Mouse (Mus musculus) kidney, adult 2 months (tissue): Measurements from ENCODE around the gene Npy. TPM values are rescaled to one million over a fixed set of nuclear protein-coding genes. Genes with fewer than 3 reads are reported as not detected.

Experiments used
- DNase-seq: peaks from one replicate; pipeline ENCODE4 v3.0.0; 2021
- H3K27ac ChIP-seq: fragments of 200-500 bp; 2 replicates; pipeline ENCODE4 v1.5.1; 2012; ENCODE audit warnings: low read depth, low read length, control low read depth, inconsistent platforms; ENCODE audit not compliant: insufficient read depth
- H3K27me3 ChIP-seq: fragments of 200-500 bp; replicated peaks from 2 replicates; pipeline ENCODE4 v1.6.1; 2012; ENCODE audit warnings: mild to moderate bottlenecking, moderate library complexity, low read length, inconsistent platforms; ENCODE audit not compliant: control insufficient read depth, insufficient read depth
- H3K36me3 ChIP-seq: fragments of 200-500 bp; 2 replicates; pipeline ENCODE4 v1.6.1; 2012; ENCODE audit warnings: mild to moderate bottlenecking, moderate library complexity, low read length, inconsistent platforms; ENCODE audit not compliant: control insufficient read depth, insufficient read depth
- H3K4me1 ChIP-seq: fragments of 200-500 bp; 2 replicates; pipeline ENCODE4 v1.6.1; 2011; ENCODE audit warnings: low read length; ENCODE audit not compliant: control insufficient read depth, insufficient read depth
- H3K4me3 ChIP-seq: fragments of 200-500 bp; 2 replicates; pipeline ENCODE4 v1.5.1; 2011; ENCODE audit warnings: mild to moderate bottlenecking, low read depth, low read length, control low read depth; ENCODE audit not compliant: insufficient read depth
- CTCF ChIP-seq: fragments of 200-500 bp; conservative IDR thresholded peaks from 2 replicates; pipeline ENCODE4 v1.5.1; 2011; ENCODE audit warnings: low read depth, mild to moderate bottlenecking, control low read depth, low read length, moderate library complexity, mixed read lengths; ENCODE audit not compliant: insufficient read depth, insufficient read length
- POLR2A ChIP-seq: fragments of 200-500 bp; IDR thresholded peaks from one replicate; pipeline ENCODE4 v1.6.1; 2011; ENCODE audit warnings: low read depth, low read length, control low read depth
- WGBS: fragments of 180-500 bp; shearing (Covaris S2); methylation state at CpG from one replicate; pipeline ENCODE4 v1.1.7; 2018; 5-methylcytosine and 5-hydroxymethylcytosine counted together
- polyA plus RNA-seq: library from polyadenylated mRNA; depleted of rRNA; stranded (reverse); fragments of >200 nt; gene quantifications from 2 replicates; pipeline ENCODE4 v1.2.3, GENCODE M21; 2012; rRNA removed

Gene Npy
- polyA plus RNA-seq = 172 and 186 TPM in 2 replicates

DNA sequence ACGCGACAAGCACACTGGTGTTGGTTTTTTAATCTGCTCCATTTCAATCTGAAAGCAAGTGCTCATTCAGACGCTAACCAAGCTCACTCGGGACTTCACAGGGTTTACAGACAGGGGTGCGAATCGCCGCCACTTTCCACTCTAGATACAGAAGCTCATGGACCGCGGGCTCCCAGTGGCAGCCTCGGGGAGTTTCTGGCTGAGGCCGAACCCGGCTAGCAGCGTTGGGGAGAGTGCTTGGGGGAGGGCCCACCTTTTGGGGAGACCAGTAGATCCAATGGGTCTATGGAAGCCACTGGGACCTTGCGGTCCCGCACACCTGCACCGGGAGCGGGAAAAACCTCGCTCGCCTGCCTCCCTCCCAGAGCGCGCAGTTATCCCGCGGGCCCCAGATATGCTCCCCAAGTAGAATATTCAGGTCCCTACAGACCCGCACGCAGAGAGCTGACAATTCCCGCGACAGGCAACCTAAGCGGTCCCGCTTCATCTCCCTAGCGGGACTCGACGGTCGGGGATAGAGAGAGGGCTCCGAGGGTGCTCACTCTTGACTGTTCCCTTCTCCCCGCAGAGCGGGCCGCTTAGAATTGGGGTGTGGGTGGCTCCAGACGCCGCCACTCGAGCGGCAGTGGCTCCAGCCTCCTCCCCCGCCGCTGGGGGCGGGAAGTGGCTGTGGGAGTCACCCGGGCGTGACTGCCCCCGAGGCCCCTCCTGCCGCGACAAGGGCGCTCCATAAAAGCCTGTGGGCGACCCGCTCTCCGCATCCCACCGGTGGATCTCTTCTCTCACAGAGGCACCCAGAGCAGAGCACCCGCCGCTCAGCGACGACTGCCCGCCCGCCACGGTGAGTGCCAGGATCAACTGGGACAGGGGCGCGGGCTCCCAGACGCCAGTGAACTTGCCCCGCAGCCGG lies at the start of gene Npy:
TSS of gene Npy (plus strand) at position 750 of the 910 bp plus-strand sequence.
- peak; percentile 44 for DNase-seq
- Histone ChIP-seq H3K27ac (no peak within 1 kb of the TSS), H3K4me3 (peak within 1 kb of the TSS; percentile 53), H3K36me3 (no peaks in the 10 kb centered on the region), H3K27me3 (peaks cover 6% of the 10 kb centered on the region), H3K4me1 (no peaks in the 10 kb centered on the region)
- WGBS = 1% methylated on average over 66 of the region's 66 CpGs
- TF ChIP-seq CTCF (no peak), POLR2A (no peak)

GRCm38 (mm10) chr6:49775006-49775405 lies 47.5 kb upstream of the Npy start:
- no peaks in the 10 kb centered on the region for H3K4me1 ChIP-seq
- no peaks in the 10 kb centered on the region for H3K27me3 ChIP-seq
- H3K36me3 ChIP-seq = no peaks in the 10 kb centered on the region
- DNase-seq = no peak
- no peak for TF ChIP-seq CTCF
- TF ChIP-seq POLR2A = no peak
- 74% methylated on average over 8 of the region's 8 CpGs for WGBS
- H3K27ac ChIP-seq = no peak overlapping the region
- no peak overlapping the region for H3K4me3 ChIP-seq

- 72% methylated on average over 13 of the region's 13 CpGs for WGBS
- no peak overlapping the region for H3K27ac ChIP-seq
- DNase-seq = no peak
- no peaks in the 10 kb centered on the region for H3K27me3 ChIP-seq
- H3K4me3 ChIP-seq = no peak overlapping the region
- no peak for TF ChIP-seq POLR2A
- TF ChIP-seq CTCF = no peak
- no peaks in the 10 kb centered on the region for H3K36me3 ChIP-seq
- no peaks in the 10 kb centered on the region for H3K4me1 ChIP-seq
These were observed 44.4 kb upstream of the Npy start for GRCm38 (mm10) chr6:49778109-49778508.

- TF ChIP-seq CTCF (no peak), POLR2A (no peak)
- Histone ChIP-seq H3K27ac (no peak overlapping the region), H3K4me1 (no peaks in the 10 kb centered on the region), H3K4me3 (no peak overlapping the region), H3K36me3 (no peaks in the 10 kb centered on the region), H3K27me3 (no peaks in the 10 kb centered on the region)
- DNase-seq = no peak
- 91% methylated on average over 9 of the region's 9 CpGs for WGBS
These were observed 43.8 kb upstream of the Npy start for GRCm38 (mm10) chr6:49778729-49779128.

DNA sequence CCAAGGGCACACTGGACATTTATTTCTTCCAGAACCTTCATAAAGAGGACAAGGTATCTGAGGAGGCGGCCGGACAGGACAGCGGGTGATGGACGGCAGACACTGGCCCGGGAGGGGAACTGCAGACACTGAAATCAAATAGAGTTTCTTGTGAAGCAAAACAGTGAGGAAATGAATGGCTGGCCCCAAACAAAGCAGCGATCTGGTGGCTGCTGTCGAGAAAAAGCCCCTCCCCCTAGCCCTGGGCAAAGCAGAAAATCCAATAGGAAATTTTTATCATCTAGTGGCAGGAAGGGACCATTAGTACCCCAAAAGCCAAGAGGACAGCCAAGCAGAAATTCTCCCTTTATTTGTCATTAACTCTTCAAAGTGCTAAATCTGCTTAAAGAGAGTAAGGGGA lies 42.9 kb upstream of the Npy start:
- no peak for DNase-seq
- no peaks in the 10 kb centered on the region for H3K27me3 ChIP-seq
- WGBS = 46% methylated on average over 7 of the region's 7 CpGs
- H3K36me3 ChIP-seq = no peaks in the 10 kb centered on the region
- H3K4me1 ChIP-seq = no peaks in the 10 kb centered on the region
- no peak overlapping the region for H3K4me3 ChIP-seq
- no peak for TF ChIP-seq POLR2A
- TF ChIP-seq CTCF = no peak
- no peak overlapping the region for H3K27ac ChIP-seq

DNA sequence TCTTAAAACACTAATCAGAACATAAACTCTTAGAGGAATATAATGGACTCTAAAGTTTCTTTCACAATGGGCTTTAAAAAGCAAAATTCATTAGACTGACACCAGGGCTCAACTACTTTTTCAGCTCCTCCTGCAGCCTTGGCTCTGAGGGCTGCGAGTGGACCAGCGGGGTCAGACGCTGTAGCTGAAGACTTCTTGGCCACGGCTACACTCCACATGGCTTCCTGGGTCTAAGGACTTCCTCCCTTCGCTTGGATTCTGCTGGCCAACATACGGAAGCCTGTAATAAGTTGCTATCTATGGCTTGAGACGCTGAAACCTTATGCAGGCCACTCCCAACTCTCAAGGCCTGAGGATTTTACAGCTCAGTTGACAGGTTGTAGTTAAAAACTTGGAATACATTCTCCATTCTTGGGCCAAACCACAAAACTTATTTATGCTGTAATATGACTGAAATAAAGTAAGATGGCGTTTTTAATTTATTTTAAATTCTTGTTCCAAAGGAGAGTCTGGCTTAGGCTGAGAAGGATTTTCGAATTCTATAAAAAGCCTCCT lies 41.6 kb upstream of the Npy start:
- 78% methylated on average over 9 of the region's 9 CpGs for WGBS
- no peak for DNase-seq
- H3K4me1 ChIP-seq = no peaks in the 10 kb centered on the region
- H3K27me3 ChIP-seq = no peaks in the 10 kb centered on the region
- TF ChIP-seq POLR2A = no peak
- no peak for TF ChIP-seq CTCF
- no peaks in the 10 kb centered on the region for H3K36me3 ChIP-seq
- no peak overlapping the region for H3K27ac ChIP-seq
- H3K4me3 ChIP-seq = no peak overlapping the region

DNA sequence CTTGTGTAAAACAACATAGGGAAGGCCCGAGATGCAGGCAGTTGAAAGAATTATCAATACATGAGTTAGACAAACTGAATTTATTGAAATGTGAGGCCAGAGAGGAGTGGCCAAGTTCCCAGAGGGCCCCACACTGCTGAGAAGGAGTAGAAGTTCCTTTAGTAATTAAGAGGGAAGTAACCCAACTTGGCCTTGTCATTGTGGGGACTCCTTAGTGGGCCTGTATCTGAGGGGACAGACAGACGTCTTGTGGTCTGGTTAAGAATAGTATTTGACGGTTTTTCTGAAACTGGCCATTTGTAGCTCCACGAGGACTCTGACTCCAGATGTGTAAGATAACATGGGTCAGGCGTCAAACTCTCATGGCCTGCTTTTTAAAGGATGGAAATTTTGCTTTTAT lies 40.7 kb upstream of the Npy start:
- Histone ChIP-seq H3K27ac (no peak overlapping the region), H3K36me3 (no peaks in the 10 kb centered on the region), H3K4me1 (no peaks in the 10 kb centered on the region), H3K27me3 (no peaks in the 10 kb centered on the region), H3K4me3 (no peak overlapping the region)
- no peak for DNase-seq
- 81% methylated on average over 5 of the region's 5 CpGs for whole genome bisulfite sequencing
- TF ChIP-seq CTCF (no peak), POLR2A (no peak)
